Mouse (Mus musculus) kidney, postnatal 10 days (tissue): ENCODE results near the gene Cep83.
A peak's percentile ranks its signal among the peaks of the same experiment; 100 is the strongest.
"Not testable (repeated sequence)": the region's sequence is repeated elsewhere in the genome, so short reads cannot be mapped to it uniquely, and the experiment has no call there.

Experiments
- DNase-seq: peaks from one replicate; pipeline ENCODE4 v3.0.0; 2021; ENCODE audit warnings: mixed read lengths

Gene Cep83

GRCm38 (mm10) chr10:94688420-94689175, at the start of gene Cep83:
Gene Cep83, plus strand, starts transcription at chr10:94688654.
- peak; percentile 96 for DNase-seq

DNA sequence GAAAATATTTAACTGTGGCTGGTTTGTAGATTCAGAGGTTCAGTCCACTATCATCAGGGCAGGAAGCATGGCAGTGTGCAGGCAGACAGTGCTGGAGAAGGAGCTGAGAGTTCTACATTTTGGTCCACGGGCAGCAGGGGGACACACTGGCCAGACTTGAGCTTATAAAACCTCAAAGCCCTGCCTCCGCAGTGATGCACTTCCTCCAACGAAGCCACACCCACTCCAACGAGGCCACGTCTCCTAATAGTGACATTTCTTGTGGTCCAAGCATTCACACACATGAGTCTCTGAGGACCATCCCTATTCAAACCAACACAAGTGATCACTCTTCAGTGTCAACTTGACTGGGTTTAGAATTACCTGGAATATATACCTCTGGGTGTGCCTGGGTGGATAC, 49.2 kb upstream of the Cep83 start:
- no peak for DNase-seq

GRCm38 (mm10) chr10:94640067-94640466, 48.4 kb upstream of the Cep83 start:
- DNase-seq: no peak

DNA sequence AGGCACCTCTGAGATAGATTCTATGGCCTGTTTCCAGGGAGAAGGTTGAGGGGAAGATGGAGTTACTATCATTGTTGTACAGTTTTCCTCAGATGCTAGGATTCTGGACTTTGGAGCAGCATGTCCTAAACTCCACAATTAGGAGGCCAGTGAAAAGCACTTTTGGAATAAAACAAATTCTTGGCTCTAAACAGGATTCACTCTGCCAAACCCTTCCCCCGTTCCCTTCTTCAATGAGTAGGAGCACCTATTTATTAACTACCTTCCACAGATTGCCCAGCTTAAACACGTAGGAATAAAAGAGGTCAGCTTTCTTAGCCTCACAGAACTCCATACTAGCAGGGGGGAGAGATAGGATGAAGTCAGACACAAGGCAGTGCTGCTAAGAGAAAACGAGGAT, 24.4 kb upstream of the Cep83 start:
- no peak for DNase-seq

GRCm38 (mm10) chr10:94664455-94664854, 24.0 kb upstream of the Cep83 start:
- DNase-seq: no peak

DNA sequence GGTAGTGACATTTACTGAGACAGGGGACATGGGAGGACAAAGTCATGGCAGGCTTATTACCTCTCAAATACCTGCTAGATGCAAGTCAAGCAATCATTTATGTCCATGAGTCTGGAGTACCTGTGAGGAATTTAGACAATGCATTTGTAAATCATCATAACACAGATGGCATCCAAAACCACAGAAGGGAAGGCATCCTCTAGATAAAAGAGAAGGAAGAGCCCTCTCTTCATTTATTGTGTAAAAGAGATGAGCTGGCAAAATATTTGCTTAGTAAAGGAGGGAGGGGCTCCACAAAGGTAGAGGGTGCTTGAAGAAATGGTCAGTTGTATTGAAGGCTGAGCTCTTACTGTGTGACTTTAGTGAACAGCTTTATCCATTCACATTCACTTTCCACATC, 20.3 kb upstream of the Cep83 start:
- no peak for DNase-seq

- DNase-seq: no peak
These were observed 544 bp upstream of the Cep83 start for GRCm38 (mm10) chr10:94687801-94688419.

DNA sequence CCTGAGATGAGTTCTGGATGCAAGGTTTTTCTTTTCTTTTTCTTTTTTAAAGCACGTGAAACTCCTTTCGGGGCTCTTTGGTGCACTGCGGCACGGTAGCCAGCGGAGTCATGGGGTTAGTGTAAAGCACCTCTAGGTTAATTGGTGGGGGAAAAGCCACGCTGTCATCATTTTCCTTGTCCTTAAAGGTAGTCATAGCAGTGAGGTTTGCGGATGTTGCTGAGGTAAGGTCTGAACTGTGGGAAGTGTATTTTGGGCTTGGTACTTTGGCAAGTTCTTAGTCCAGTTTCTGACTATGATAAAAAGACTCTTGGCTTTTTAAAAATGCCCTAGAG, 689 bp downstream of the Cep83 start:
- DNase-seq: no peak

DNA sequence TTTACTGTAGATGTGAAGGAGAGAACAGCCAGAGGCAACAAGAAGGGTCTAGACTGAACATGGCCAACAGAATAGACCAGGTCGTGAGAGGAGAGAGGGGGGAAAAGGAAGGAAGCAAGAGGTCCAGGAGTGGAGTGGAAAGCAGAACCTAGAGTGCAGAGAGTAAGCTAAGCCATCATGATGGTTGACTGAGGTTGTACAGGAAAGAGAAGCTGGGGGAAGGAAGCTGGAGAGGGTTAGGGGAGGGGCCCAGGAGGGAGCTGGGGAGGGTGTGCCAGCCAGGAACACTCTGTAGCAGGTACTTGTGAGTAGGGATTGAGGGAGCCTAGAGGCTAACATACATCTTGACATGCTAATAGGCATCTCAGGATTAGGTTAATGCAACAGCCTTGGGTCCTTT, 1.9 kb downstream of the Cep83 start:
- DNase-seq: no peak

- no peak for DNase-seq
These were observed 3.7 kb downstream of the Cep83 start for GRCm38 (mm10) chr10:94692163-94692562.

DNA sequence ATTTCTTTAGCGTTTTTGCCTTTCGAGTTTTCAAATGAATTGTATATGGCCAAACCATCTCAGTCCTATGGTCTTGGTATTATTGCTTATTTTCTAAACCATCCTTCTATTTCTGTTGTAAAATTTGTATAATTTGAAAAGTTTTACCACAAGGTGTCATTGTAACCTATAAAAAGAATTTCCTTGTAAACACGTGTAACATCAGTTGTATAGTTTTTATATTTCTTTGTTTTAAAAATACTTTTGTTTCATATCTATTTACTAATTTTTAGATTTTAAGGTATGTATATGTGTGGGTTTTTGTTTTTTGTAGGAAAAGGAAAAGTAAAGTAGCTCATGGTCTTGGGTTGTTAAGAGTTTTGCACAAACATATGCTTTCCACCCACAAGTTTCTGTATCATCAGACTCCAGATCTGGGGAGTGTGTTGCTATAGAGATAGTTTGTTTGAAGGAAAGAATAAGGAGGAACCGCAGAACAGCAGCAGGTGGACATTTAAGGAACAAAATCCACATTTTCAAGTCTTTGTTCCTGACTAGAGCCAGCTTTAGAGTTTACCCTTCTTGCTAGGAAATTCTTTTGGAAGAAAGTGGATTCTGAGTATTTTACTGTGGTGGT, 17.3 kb downstream of the Cep83 start:
- DNase-seq: no peak

DNA sequence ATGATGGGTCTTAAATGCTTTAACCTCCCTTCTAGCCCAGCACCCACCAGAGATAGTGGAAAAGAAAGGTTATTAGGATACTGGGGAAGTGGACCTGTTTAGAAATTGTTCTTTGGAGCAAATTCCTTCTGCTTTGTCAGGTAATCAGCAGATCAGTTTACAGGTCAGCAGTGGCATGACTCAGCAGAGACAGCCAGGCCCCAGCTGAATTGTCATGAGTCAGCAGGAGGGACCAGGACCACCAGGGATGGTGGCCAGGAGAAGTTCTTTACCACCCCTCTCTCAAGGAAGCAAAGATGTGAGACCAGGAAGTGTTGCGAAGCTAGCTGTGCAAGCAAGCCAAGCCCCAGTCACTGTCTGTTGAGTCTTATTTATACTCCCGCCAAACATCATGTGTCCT, 18.2 kb downstream of the Cep83 start:
- no peak for DNase-seq

- DNase-seq: peak; percentile 47
These were observed 21.3 kb downstream of the Cep83 start for GRCm38 (mm10) chr10:94709622-94710319.

- DNase-seq: no peak
These were observed 21.9 kb downstream of the Cep83 start for GRCm38 (mm10) chr10:94710320-94710695.

DNA sequence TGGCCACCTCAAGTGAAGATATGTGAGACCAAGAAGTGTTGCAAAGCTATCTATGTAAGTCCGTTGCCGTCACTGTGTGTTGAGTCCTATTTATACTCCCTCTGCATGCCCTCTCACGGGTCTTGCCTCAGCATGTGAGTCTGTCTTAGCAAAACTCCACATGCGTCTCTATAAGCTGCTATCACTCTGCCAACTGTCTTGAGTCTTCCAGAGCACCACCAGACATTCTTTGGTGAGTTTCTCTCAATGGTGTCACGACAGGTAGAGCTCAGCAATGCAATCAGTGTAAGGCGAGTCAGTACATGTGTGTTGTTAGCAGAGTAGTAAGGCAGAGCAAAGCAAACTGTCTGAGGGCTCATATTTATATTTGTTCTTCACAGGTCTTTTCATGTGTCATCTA, 31.8 kb downstream of the Cep83 start:
- no peak for DNase-seq

- not testable (repeated sequence) for DNase-seq
These were observed 39.6 kb downstream of the Cep83 start for GRCm38 (mm10) chr10:94728053-94728452.

GRCm38 (mm10) chr10:94730445-94730844, 42.0 kb downstream of the Cep83 start:
- no peak for DNase-seq

- no peak for DNase-seq
These were observed 46.4 kb downstream of the Cep83 start for GRCm38 (mm10) chr10:94734829-94735228.

DNA sequence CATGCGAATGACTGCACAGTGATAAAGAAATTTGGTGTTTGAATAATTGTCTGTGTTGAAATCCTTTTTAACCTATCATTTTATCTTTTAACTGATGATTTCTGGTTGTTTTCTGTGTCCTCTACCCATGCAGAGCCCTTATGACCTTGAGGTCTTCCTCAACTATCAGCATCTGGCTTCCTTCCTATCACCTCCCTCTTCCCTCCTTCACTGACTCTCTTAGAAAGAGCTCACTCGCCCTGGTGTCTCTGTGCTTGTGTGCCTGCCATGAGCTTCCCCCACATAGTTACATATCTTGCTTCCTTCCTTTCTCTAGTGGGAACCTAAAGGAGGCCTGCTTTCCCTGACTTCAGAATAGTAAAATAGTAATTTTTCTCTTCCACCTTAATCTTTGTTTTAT, 51.8 kb downstream of the Cep83 start:
- no peak for DNase-seq

DNA sequence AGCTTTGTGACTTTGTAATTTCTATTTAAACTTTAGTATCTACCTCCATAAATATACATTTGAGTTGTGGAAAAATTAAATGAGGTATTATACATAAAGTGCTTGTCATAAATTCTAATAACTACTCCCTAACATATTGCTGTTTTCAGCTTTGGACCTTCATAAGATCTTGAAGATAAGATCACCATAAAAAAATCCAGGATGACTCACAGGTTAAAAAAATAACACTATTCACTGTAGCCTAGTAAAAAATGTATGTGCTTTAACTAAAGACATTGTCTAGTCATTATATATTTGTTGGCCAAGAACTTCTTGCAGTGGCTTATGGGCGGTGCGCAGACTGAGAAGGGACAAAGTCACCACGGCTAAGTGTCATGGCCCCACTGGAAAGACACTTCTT, 53.0 kb downstream of the Cep83 start:
- no peak for DNase-seq

DNA sequence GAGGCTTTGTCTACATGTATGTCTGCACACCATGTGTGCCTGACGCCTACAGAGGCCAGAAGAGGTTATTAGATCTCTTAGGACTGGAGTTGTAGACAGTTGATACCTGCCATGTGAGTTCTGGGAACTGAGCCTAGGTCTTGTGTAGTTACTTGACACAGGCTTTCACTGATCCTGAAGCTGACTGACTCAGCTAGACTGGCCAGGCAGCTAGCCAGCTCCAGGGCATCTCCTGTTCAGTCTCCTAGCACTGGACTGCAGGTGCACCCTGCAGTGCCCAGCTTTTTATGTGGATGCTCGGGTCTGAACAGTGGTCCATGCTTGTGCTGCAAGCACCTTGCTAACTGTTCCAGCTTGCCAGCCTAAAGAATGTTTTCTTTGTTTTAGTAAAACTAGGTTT, 58.6 kb downstream of the Cep83 start:
- DNase-seq: no peak

DNA sequence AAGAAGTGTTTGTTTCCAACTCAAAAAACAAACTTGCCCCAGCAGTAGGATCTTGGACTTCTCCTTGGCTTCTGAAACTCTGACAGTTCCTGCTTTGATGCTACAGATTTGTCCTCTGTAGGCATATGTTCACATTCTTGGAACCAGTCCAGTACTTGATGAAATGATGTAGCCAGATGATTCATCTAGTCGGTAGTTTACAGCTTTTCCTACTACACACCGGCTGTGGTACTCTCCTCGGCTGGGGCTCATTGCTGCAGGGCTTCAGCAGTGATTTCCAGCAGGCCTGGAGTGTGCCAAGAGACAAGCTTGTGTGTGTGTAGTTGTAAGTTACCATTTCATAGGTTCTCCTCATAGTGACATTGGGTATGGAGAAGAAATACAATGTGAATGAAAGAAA, 83.0 kb downstream of the Cep83 start:
- DNase-seq: no peak

GRCm38 (mm10) chr10:94777576-94777975, 89.1 kb downstream of the Cep83 start:
- no peak for DNase-seq

GRCm38 (mm10) chr10:94779319-94779718, 90.9 kb downstream of the Cep83 start:
- no peak for DNase-seq
